Mouse (Mus musculus): ENCODE measurements around the gene Sytl2.

Gene Sytl2
- long read RNA-seq, experiment 1, result 0 reads
- long read RNA-seq, experiment 2, partial matches to known transcripts, result 0 of 1 reads
- long read RNA-seq, experiment 2, other reads (novel, unspliced or antisense), result 0 of 1 reads

GRCm38 (mm10) chr7:90301942-90302646 is at the start of gene Sytl2:
Sytl2 (plus strand) TSS chr7:90302252.
- intact Hi-C loops (cut with DNase I), result no loop called here

GRCm38 (mm10) chr7:90252946-90253345 is 49.1 kb upstream of the Sytl2 start:
- intact Hi-C loops (cut with DNase I), result no loop called here

GRCm38 (mm10) chr7:90258701-90259100 is 43.4 kb upstream of the Sytl2 start:
- intact Hi-C loops (cut with DNase I), result no loop called here

GRCm38 (mm10) chr7:90259899-90260298 is 42.2 kb upstream of the Sytl2 start:
- intact Hi-C loops (cut with DNase I), result loop anchor here (10.0 kb wide), 1 partner anchor 105 kb away; no protein-coding TSS in a partner anchor

- intact Hi-C loops (cut with DNase I), result loop anchor here (10.0 kb wide), 1 partner anchor 107 kb away; no protein-coding TSS in a partner anchor
Measured at GRCm38 (mm10) chr7:90261902-90262599, 40.0 kb upstream of the Sytl2 start.

- intact Hi-C loops (cut with DNase I), result loop anchor here (5.0 to 10.0 kb wide), 2 partner anchors 111 to 268 kb away; no protein-coding TSS in a partner anchor
Measured at GRCm38 (mm10) chr7:90265289-90265970, 36.6 kb upstream of the Sytl2 start, which contains the start of gene Ccdc83. Ccdc83 (minus strand) TSS chr7:90265777.

- intact Hi-C loops (cut with DNase I), result no loop called here
Measured at GRCm38 (mm10) chr7:90270141-90270540, 31.9 kb upstream of the Sytl2 start.

- intact Hi-C loops (cut with DNase I), result no loop called here
Measured at GRCm38 (mm10) chr7:90274561-90275100, 27.4 kb upstream of the Sytl2 start.

GRCm38 (mm10) chr7:90277246-90277645 is 24.8 kb upstream of the Sytl2 start:
- intact Hi-C loops (cut with DNase I), result no loop called here

- intact Hi-C loops (cut with DNase I), result no loop called here
Measured at GRCm38 (mm10) chr7:90277769-90278168, 24.3 kb upstream of the Sytl2 start.

GRCm38 (mm10) chr7:90279136-90279535 is 22.9 kb upstream of the Sytl2 start:
- intact Hi-C loops (cut with DNase I), result no loop called here

- intact Hi-C loops (cut with DNase I), result loop anchor here (5.0 to 10.0 kb wide), 2 partner anchors 127 to 224 kb away; no protein-coding TSS in a partner anchor
Measured at GRCm38 (mm10) chr7:90280274-90280875, 21.7 kb upstream of the Sytl2 start.

GRCm38 (mm10) chr7:90280878-90281277 is 21.2 kb upstream of the Sytl2 start:
- intact Hi-C loops (cut with DNase I), result loop anchor here (5.0 to 10.0 kb wide), 2 partner anchors 126 to 224 kb away; no protein-coding TSS in a partner anchor

GRCm38 (mm10) chr7:90281759-90282546 is 20.1 kb upstream of the Sytl2 start:
- intact Hi-C loops (cut with DNase I), result loop anchor here (5.0 to 10.0 kb wide), 2 partner anchors 125 to 223 kb away; no protein-coding TSS in a partner anchor

GRCm38 (mm10) chr7:90282786-90283185 is 19.3 kb upstream of the Sytl2 start:
- intact Hi-C loops (cut with DNase I), result loop anchor here (5.0 to 10.0 kb wide), 2 partner anchors 125 to 222 kb away; no protein-coding TSS in a partner anchor

GRCm38 (mm10) chr7:90284793-90285192 is 17.3 kb upstream of the Sytl2 start:
- intact Hi-C loops (cut with DNase I), result loop anchor here (5.0 to 10.0 kb wide), 2 partner anchors 123 to 220 kb away; no protein-coding TSS in a partner anchor

GRCm38 (mm10) chr7:90291885-90292284 is 10.2 kb upstream of the Sytl2 start:
- intact Hi-C loops (cut with DNase I), result no loop called here

GRCm38 (mm10) chr7:90302647-90303552 is 848 bp downstream of the Sytl2 start:
- intact Hi-C loops (cut with DNase I), result no loop called here

- intact Hi-C loops (cut with DNase I), result no loop called here
Measured at GRCm38 (mm10) chr7:90306079-90306478, 4.0 kb downstream of the Sytl2 start.
